Mouse (Mus musculus): ENCODE data around the gene Polr2l. TPM values are rescaled to one million over a fixed set of nuclear protein-coding genes. Genes with fewer than 3 reads are reported as not detected.

Polr2l gene
- polyA plus RNA-seq, 1 experiment from 2014 or later, result 43.9 TPM

DNA sequence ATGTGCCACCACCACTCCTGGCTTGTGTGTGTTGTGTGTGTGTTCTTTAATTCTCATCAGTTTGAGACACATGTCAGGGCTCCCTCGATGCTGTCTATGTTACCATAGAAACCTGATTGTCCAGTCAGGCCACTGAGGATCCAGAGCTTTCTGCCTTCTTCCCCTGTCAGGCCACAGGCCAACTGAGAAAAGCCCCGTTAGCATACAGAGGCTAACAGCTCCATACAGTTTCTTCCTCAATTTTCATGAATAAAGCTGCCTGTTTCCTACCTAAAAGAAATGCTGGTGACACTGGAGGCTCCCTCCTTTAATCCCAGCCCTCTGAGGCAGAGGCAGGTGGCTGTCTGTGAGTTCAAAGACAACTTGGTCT, 38.4 kb downstream of the Polr2l start:
- Histone ChIP-seq H3K9ac (peak overlapping the region; percentile 69), H3K27me3 (no peaks in the 10 kb centered on the region), H3K36me3 (replicated peaks) (peaks cover 62% of the 10 kb centered on the region), H3K4me2 (peak overlapping the region; percentile 97), H3K27ac (replicated peaks) (peak overlapping the region; percentile 63), H3K9me3 (replicated peaks) (no peaks in the 10 kb centered on the region), H3K4me3 (replicated peaks) (peak overlapping the region; percentile 68), H3K4me1 (replicated peaks) (peaks cover 77% of the 10 kb centered on the region)
- WGBS (ENCODE audit: insufficient replicate concordance), result 33% methylated on average over 2 of the region's 2 CpGs
- no peak for ATAC-seq (ENCODE audit: insufficient read depth)

DNA sequence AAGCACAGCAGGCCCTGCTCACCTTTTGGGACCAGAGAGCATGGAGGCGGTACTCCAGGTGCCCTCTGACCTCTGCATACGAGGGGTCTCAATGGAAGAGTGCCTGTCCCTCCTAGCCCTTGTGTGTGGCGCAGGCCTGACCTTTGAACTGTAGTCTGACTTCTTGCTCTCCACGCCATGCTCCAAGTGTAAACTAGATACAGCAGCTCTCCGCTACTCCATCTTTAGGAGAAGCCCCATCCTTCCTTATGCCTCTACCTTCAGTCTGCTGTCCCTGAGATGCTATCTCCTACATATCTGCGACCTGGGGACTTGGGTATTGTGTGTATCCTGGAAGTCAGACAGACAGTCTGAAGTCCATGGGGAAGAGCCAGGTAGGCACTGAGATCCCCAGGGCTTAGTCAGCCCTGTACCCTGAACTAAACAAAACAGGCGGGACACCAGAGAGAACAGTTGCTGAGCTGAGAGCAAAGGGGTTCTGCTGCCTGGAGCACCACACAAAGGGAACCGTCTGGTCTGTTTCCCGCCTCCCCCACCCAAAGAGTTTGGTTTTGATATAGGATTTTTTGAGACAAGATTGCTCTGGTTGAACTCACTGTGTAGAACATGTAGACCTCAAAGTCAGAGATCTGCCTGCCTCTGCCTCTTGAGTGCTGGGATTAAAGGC, 38.9 kb downstream of the Polr2l start:
- WGBS (ENCODE audit: insufficient replicate concordance), result 72% methylated on average over 9 of the region's 9 CpGs
- Histone ChIP-seq H3K4me1 (replicated peaks) (peaks cover 72% of the 10 kb centered on the region), H3K27ac (replicated peaks) (peak overlapping the region; percentile 63), H3K4me3 (replicated peaks) (peak overlapping the region; percentile 50), H3K9me3 (replicated peaks) (no peaks in the 10 kb centered on the region), H3K27me3 (no peaks in the 10 kb centered on the region), H3K4me2 (peak overlapping the region; percentile 97), H3K36me3 (replicated peaks) (peaks cover 62% of the 10 kb centered on the region), H3K9ac (0 out of 2 replicates have a peak overlapping the region, but pooled peaks have one; percentile 19)
- ATAC-seq (ENCODE audit: insufficient read depth), result no peak

GRCm38 (mm10) chr7:141435129-141435855, 39.6 kb downstream of the Polr2l start:
- ATAC-seq (ENCODE audit: insufficient read depth), result peak; percentile 47
- WGBS (ENCODE audit: insufficient replicate concordance), result 4% methylated on average over 17 of the region's 17 CpGs
- Histone ChIP-seq H3K27ac (replicated peaks) (peak overlapping the region; percentile 63), H3K4me1 (replicated peaks) (peaks cover 65% of the 10 kb centered on the region), H3K4me3 (replicated peaks) (peak overlapping the region; percentile 50), H3K4me2 (peak overlapping the region; percentile 97), H3K9ac (peak overlapping the region; percentile 60), H3K9me3 (replicated peaks) (no peaks in the 10 kb centered on the region), H3K36me3 (replicated peaks) (peaks cover 56% of the 10 kb centered on the region), H3K27me3 (no peaks in the 10 kb centered on the region)

GRCm38 (mm10) chr7:141434464-141434863, 40.5 kb downstream of the Polr2l start:
- H3K9ac ChIP-seq, result peak overlapping the region; percentile 60; the same call in 1 of the 2 replicates
- no peak for ATAC-seq (ENCODE audit: insufficient read depth)

GRCm38 (mm10) chr7:141433517-141434400, 41.2 kb downstream of the Polr2l start:
- Histone ChIP-seq H3K9ac (no peak overlapping the region), H3K27me3 (no peaks in the 10 kb centered on the region), H3K9me3 (replicated peaks) (no peaks in the 10 kb centered on the region), H3K4me3 (replicated peaks) (peak overlapping the region; percentile 50), H3K36me3 (replicated peaks) (peaks cover 41% of the 10 kb centered on the region), H3K27ac (replicated peaks) (no peak overlapping the region), H3K4me1 (replicated peaks) (peaks cover 78% of the 10 kb centered on the region), H3K4me2 (peak overlapping the region; percentile 97)
- 81% methylated on average over 15 of the region's 15 CpGs for WGBS (ENCODE audit: insufficient replicate concordance)
- no peak for ATAC-seq (ENCODE audit: insufficient read depth)

More at GRCm38 (mm10) chr7:141434464-141434863, 40.5 kb downstream of the Polr2l start:
- Histone ChIP-seq H3K4me1 (replicated peaks) (peaks cover 72% of the 10 kb centered on the region), H3K27ac (replicated peaks) (peak overlapping the region; percentile 63), H3K4me3 (replicated peaks) (peak overlapping the region; percentile 50), H3K27me3 (no peaks in the 10 kb centered on the region), H3K9me3 (replicated peaks) (no peaks in the 10 kb centered on the region), H3K36me3 (replicated peaks) (peaks cover 48% of the 10 kb centered on the region), H3K4me2 (peak overlapping the region; percentile 97)
- 35% methylated on average over 8 of the region's 8 CpGs for WGBS (ENCODE audit: insufficient replicate concordance)

DNA sequence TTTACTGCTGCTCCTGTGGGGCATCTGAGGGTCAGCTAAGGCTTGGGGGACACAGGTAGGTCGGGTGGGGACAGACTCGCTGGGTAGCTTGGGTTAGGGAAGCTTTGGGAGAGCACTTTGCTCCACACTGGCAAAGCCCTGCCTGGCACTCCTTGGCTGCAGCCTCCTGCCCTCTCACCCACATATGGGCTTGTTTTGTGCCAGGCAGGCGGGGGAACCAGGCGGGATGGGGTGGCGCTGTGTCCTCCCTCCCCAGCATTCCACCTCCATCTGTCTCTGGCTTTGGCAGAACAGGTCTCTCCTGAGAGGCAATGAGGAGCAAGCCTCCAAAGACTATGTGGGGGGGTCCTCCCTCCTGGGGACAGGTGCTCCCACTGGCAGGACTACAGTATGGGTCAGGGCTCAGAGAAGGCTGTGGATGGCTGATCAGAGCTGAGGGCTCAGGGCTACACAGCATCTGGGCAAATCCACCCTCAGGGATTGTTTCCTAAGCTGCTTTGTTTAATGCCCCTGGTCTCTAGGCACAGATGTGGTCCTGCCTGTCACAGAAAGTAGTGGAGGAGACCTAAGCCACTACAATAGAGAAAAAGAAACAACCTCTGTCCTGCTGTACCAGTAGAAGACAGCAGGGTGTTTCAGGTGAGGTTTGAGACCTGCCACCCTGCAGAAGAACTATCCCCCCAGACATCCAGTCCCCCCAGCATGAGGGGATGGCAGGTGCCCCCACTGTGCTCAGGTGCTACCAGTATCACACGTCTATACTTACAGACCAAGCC, 42.0 kb downstream of the Polr2l start:
- no peak overlapping the region for H3K4me2 ChIP-seq
- H3K27me3 ChIP-seq, result no peaks in the 10 kb centered on the region
- no peaks in the 10 kb centered on the region for H3K9me3 ChIP-seq (replicated peaks)
- WGBS (ENCODE audit: insufficient replicate concordance), result 82% methylated on average over 6 of the region's 6 CpGs
- peaks cover 72% of the 10 kb centered on the region for H3K4me1 ChIP-seq (replicated peaks)
- ATAC-seq (ENCODE audit: insufficient read depth), result no peak
- no peak overlapping the region for H3K4me3 ChIP-seq (replicated peaks)
- H3K36me3 ChIP-seq (replicated peaks), result peaks cover 33% of the 10 kb centered on the region
- H3K9ac ChIP-seq, result no peak overlapping the region
- no peak overlapping the region for H3K27ac ChIP-seq (replicated peaks)

DNA sequence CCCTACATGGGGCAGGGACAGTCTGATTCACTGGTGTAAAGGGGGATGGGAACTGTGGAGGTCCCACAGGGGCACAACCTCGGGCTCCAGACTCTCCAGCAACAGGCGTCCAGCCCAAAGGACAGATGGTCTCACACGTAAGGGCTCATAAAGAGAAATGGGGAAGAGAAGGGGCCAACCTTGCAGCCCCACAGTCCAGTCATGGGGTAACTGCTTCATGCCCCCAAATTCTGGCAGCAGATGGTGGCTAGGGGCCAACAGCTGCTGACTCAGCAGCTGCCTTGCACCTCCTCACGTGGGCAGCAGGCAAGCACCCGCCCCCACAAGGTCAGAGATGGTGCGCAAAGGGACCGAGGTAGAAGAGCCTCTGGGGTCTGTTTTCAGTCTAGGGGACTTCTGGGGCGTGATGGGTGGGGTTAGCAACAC, 42.7 kb downstream of the Polr2l start:
- no peaks in the 10 kb centered on the region for H3K9me3 ChIP-seq (replicated peaks)
- H3K4me1 ChIP-seq (replicated peaks), result peaks cover 69% of the 10 kb centered on the region
- 70% methylated on average over 8 of the region's 8 CpGs for WGBS (ENCODE audit: insufficient replicate concordance)
- H3K4me2 ChIP-seq, result no peak overlapping the region
- H3K27ac ChIP-seq (replicated peaks), result no peak overlapping the region
- no peaks in the 10 kb centered on the region for H3K27me3 ChIP-seq
- ATAC-seq (ENCODE audit: insufficient read depth), result no peak
- H3K9ac ChIP-seq, result no peak overlapping the region
- H3K4me3 ChIP-seq (replicated peaks), result no peak overlapping the region
- H3K36me3 ChIP-seq (replicated peaks), result peaks cover 31% of the 10 kb centered on the region

DNA sequence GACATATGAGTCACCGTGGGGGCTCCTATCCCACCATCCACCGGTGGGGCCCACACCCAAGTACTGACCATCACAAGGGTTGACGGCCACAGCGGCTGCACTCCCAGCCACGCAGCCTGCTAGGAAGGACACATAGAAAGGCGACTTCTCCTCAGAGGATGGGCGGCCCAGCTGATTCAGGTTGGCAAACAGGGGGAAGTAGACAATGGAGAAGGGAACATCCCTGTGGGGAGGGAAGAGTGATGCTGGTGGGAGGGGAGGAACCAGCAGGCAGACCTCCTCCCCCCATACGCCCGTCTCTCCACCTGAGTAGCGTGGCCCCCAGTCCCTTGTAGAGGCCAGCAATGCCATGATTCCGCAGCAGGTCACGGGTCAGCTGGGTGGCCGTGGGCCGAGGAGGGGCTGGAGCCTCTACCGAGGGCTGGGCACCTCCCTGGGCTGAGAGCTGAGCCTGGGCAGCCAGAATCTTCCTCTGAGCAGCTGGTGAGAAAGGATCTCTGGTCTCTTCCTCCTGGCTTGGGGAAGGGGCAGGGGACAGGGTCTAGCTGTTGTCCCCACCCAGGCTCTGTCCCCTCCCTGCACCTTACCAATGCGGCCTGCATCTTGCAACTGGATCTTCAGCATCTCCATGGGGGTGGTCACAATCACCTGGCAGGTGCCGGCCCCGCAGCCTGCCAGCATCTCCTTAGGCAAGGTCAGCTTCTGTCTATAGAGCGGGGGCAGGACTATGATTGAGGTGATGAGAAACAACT, 43.3 kb downstream of the Polr2l start:
- Histone ChIP-seq H3K9ac (no peak overlapping the region), H3K27me3 (peaks cover 5% of the 10 kb centered on the region; the same call in 1 of the 2 replicates), H3K9me3 (replicated peaks) (no peaks in the 10 kb centered on the region), H3K4me3 (replicated peaks) (no peak overlapping the region), H3K36me3 (replicated peaks) (peaks cover 31% of the 10 kb centered on the region), H3K27ac (replicated peaks) (no peak overlapping the region), H3K4me1 (replicated peaks) (peaks cover 69% of the 10 kb centered on the region), H3K4me2 (no peak overlapping the region)
- no peak for ATAC-seq (ENCODE audit: insufficient read depth)
- 83% methylated on average over 19 of the region's 19 CpGs for WGBS (ENCODE audit: insufficient replicate concordance)

GRCm38 (mm10) chr7:141430585-141431240, 44.2 kb downstream of the Polr2l start:
- Histone ChIP-seq H3K4me1 (replicated peaks) (peaks cover 64% of the 10 kb centered on the region), H3K4me3 (replicated peaks) (no peak overlapping the region), H3K27ac (replicated peaks) (no peak overlapping the region), H3K9ac (no peak overlapping the region), H3K9me3 (replicated peaks) (no peaks in the 10 kb centered on the region), H3K4me2 (no peak overlapping the region), H3K27me3 (peaks cover 13% of the 10 kb centered on the region), H3K36me3 (replicated peaks) (peaks cover 31% of the 10 kb centered on the region)
- 85% methylated on average over 9 of the region's 9 CpGs for WGBS (ENCODE audit: insufficient replicate concordance)
- no peak for ATAC-seq (ENCODE audit: insufficient read depth)
